26 mouse cellular contexts compared by ENCODE assay signal in genomic region chr7:130757326-130757865, GRCm38 (mm10). TPM values are rescaled to one million over a fixed set of nuclear protein-coding genes. Genes with fewer than 3 reads are reported as not detected.
A peak's percentile ranks its signal among the peaks of the same experiment; 100 is the strongest.
DNase-seq lines count a peak whose midpoint lies in the region; ATAC-seq and TF ChIP-seq lines count a peak whose summit lies in the region.
"Had no signal": no experiment of that assay in that cellular context is flagged by ENCODE, and none has a peak within 500 bp of the region (broad histone marks: within the 10 kb centered on the region; RNA-seq: fewer than 3 reads in every experiment).

No protein-coding gene starts in this region.

- TF ChIP-seq CTCF in heart, adult 2 months (IDR thresholded peaks at IDR 0.05): no peak
- no peak for TF ChIP-seq CTCF in intestine, postnatal 0 days (IDR thresholded peaks at IDR 0.05; ENCODE audit: low read depth)

- peaks cover 12% of the 10 kb centered on the region for H3K4me1 ChIP-seq in heart, adult 2 months (ENCODE audit: control insufficient read depth, insufficient read depth, low read length)
- H3K4me1 ChIP-seq in intestine, postnatal 0 days (replicated peaks; ENCODE audit: control insufficient read depth, insufficient read depth, low read length): no peaks in the 10 kb centered on the region
- H3K4me1 ChIP-seq in intestine, embryonic 15.5 days (replicated peaks): no peaks in the 10 kb centered on the region; the same call in 1 of the 2 replicates
- no peaks in the 10 kb centered on the region for H3K4me1 ChIP-seq in kidney, embryonic 14.5 days (ENCODE audit: control insufficient read depth, insufficient read depth, low read length)

- 52% methylated on average over 11 of the region's 11 CpGs for WGBS in heart, adult 2 months
- 80% methylated on average over 11 of the region's 11 CpGs for WGBS in intestine, postnatal 0 days
- WGBS in intestine, embryonic 15.5 days: 83% methylated on average over 11 of the region's 11 CpGs
- WGBS in kidney, embryonic 14.5 days: 72% methylated on average over 11 of the region's 11 CpGs

- no peak for TF ChIP-seq EP300 in heart, adult 2 months (IDR thresholded peaks at IDR 0.05; ENCODE audit: insufficient read depth, low read depth, low read length)

- peak overlapping the region; percentile 31 for H3K27ac ChIP-seq in heart, adult 2 months
- no peak overlapping the region for H3K27ac ChIP-seq in intestine, postnatal 0 days (ENCODE audit: low read depth, low read length)
- no peak overlapping the region for H3K27ac ChIP-seq in intestine, embryonic 15.5 days
- H3K27ac ChIP-seq in kidney, embryonic 14.5 days (ENCODE audit: low read depth, low read length): no peak overlapping the region
- H3K27ac ChIP-seq: embryonic facial prominence, embryonic 12.5 days; forebrain, embryonic 12.5 days; hindbrain, embryonic 14.5 days; macrophage had no signal

- no peaks in the 10 kb centered on the region for H3K27me3 ChIP-seq in heart, adult 2 months (ENCODE audit: control insufficient read depth, insufficient read depth, low read length)
- no peaks in the 10 kb centered on the region for H3K27me3 ChIP-seq in intestine, postnatal 0 days (replicated peaks; ENCODE audit: control insufficient read depth, insufficient read depth, low read length)
- no peaks in the 10 kb centered on the region for H3K27me3 ChIP-seq in intestine, embryonic 15.5 days (replicated peaks)
- no peaks in the 10 kb centered on the region for H3K27me3 ChIP-seq in kidney, embryonic 14.5 days (ENCODE audit: control insufficient read depth, insufficient read depth, low read length)
- H3K27me3 ChIP-seq: embryonic facial prominence, embryonic 12.5 days; forebrain, embryonic 12.5 days; neural tube, embryonic 13.5 days; Patski had no signal

- H3K36me3 ChIP-seq in heart, adult 2 months (ENCODE audit: control insufficient read depth, insufficient read depth, low read length): peaks cover 7% of the 10 kb centered on the region
- H3K36me3 ChIP-seq in intestine, postnatal 0 days (ENCODE audit: control insufficient read depth, insufficient read depth): peaks cover 75% of the 10 kb centered on the region
- H3K36me3 ChIP-seq in intestine, embryonic 15.5 days: peaks cover 6% of the 10 kb centered on the region
- peaks cover 46% of the 10 kb centered on the region for H3K36me3 ChIP-seq in kidney, embryonic 14.5 days (ENCODE audit: control insufficient read depth, insufficient read depth, low read length)
- H3K36me3 ChIP-seq: G1E had no signal

- no peak for DNase-seq in heart, adult 2 months
- DNase-seq in heart, postnatal 14 days: no peak
- DNase-seq in kidney, postnatal 14 days: peak; percentile 37
- peak; percentile 33 for DNase-seq in lung, postnatal 10 days
- DNase-seq in B cell, adult 2 months: no peak
- DNase-seq: cerebellum, adult 18-20 months; cerebellum, postnatal 25 days; heart, postnatal 10 days; layer of hippocampus, postnatal 36 days had no signal

- no peaks in the 10 kb centered on the region for H3K9me3 ChIP-seq in intestine, postnatal 0 days (ENCODE audit: control insufficient read depth)
- H3K9me3 ChIP-seq in intestine, embryonic 15.5 days: no peaks in the 10 kb centered on the region
- no peaks in the 10 kb centered on the region for H3K9me3 ChIP-seq in kidney, embryonic 14.5 days (ENCODE audit: control insufficient read depth, low read length)
- H3K9me3 ChIP-seq: embryonic facial prominence, embryonic 12.5 days; forebrain, embryonic 12.5 days; neural tube, embryonic 13.5 days had no signal

- TF ChIP-seq POLR2A in heart, adult 2 months (IDR thresholded peaks at IDR 0.05; ENCODE audit: insufficient read depth, low read depth, low read length): no peak

- intact Hi-C loops in heart, adult 2 months (cut with DNase I): loop anchor here (5.0 kb wide), 1 partner anchor 210 kb away; no protein-coding TSS in a partner anchor
- intact Hi-C loops in heart, postnatal 14 days (cut with DNase I): loop anchor here (5.0 kb wide), 1 partner anchor 150 kb away; no protein-coding TSS in a partner anchor

- no peak for ATAC-seq in intestine, postnatal 0 days
- ATAC-seq in intestine, embryonic 15.5 days: no peak
- ATAC-seq in kidney, embryonic 14.5 days (ENCODE audit: low FRiP score, low TSS enrichment): no peak
- ATAC-seq: midbrain, embryonic 16.5 days; Patski had no signal

- no peak overlapping the region for H3K4me3 ChIP-seq in heart, adult 2 months
- H3K4me3 ChIP-seq in intestine, postnatal 0 days (ENCODE audit: low read depth, low read length): no peak overlapping the region
- H3K4me3 ChIP-seq in intestine, embryonic 15.5 days (replicated peaks): no peak overlapping the region
- no peak overlapping the region for H3K4me3 ChIP-seq in kidney, embryonic 14.5 days (ENCODE audit: low read length)
- H3K4me3 ChIP-seq: embryonic facial prominence, embryonic 12.5 days; forebrain, embryonic 12.5 days; myocyte; neural tube, embryonic 13.5 days had no signal

- H3K4me2 ChIP-seq in intestine, postnatal 0 days (replicated peaks; ENCODE audit: low read depth): no peak overlapping the region
- no peak overlapping the region for H3K4me2 ChIP-seq in intestine, embryonic 15.5 days (replicated peaks)
- H3K4me2 ChIP-seq in kidney, embryonic 14.5 days (replicated peaks; ENCODE audit: low read depth, low read length): no peak overlapping the region
- H3K4me2 ChIP-seq: embryonic facial prominence, embryonic 12.5 days; forebrain, embryonic 12.5 days; hindbrain, embryonic 14.5 days; neural tube, embryonic 13.5 days had no signal

- H3K79me2 ChIP-seq in heart, adult 2 months (replicated peaks; ENCODE audit: control insufficient read depth, insufficient read depth, low read length): no peaks in the 10 kb centered on the region

- no peak overlapping the region for H3K9ac ChIP-seq in heart, adult 2 months (ENCODE audit: low read depth, low read length)
- 0 out of 2 replicates have a peak overlapping the region, but pooled peaks have one; percentile 7 for H3K9ac ChIP-seq in intestine, postnatal 0 days (ENCODE audit: low read depth, low read length)
- no peak overlapping the region for H3K9ac ChIP-seq in intestine, embryonic 15.5 days
- no peak overlapping the region for H3K9ac ChIP-seq in kidney, embryonic 14.5 days (ENCODE audit: low read depth, low read length)
- H3K9ac ChIP-seq: embryonic facial prominence, embryonic 12.5 days; forebrain, embryonic 12.5 days; hindbrain, embryonic 14.5 days; neural tube, embryonic 13.5 days had no signal

RNA-seq across cellular contexts. Expression of gene Btbd16, which starts 16.5 kb away (rescaled TPM):
- not detected for total RNA-seq in heart, adult 2 months (2021)
- polyA plus RNA-seq in heart, adult 2 months (2012; rRNA removed): 0.18 and 0.20 TPM in 2 replicates
- total RNA-seq in heart, postnatal 14 days (2021): under 1 TPM in 1 of 2 experiments, not detected in 1; 0.12 TPM
- polyA plus RNA-seq in intestine, postnatal 0 days (2015; fragmentation: Nextera tagmentation; extraction: Ambion mirVana): not detected in 2 replicates
- 0.05 and 0.06 TPM in 2 replicates for polyA plus RNA-seq in intestine, embryonic 15.5 days (2015; fragmentation: Nextera tagmentation; extraction: Ambion mirVana)
- not detected in 2 replicates for polyA plus RNA-seq in kidney, embryonic 14.5 days (2014; fragmentation: Nextera tagmentation; extraction: Ambion mirVana)
- total RNA-seq: adrenal gland, adult 2 months; CH12.LX; gastrocnemius, adult 18-20 months; liver, adult 2 months had no signal
- polyA plus RNA-seq: adrenal gland, adult 2 months; forebrain, embryonic 12.5 days; G1E; hindbrain, embryonic 14.5 days; limb, embryonic 11.5 days; macrophage; midbrain, embryonic 16.5 days; myocyte had no signal

Comparison
In these comparisons a context has a peak if more than half of its experiments do, and no peak if none do; other contexts are left out.
1. DNase-seq: peak in kidney, postnatal 14 days (single experiment) and lung, postnatal 10 days (single experiment); none in heart, adult 2 months (0 of 2), heart, postnatal 14 days (0 of 2) and B cell, adult 2 months (0 of 2).